Mouse (Mus musculus) kidney, adult 2 months (tissue): ENCODE measurements at regions not wholly inside any gene's neighbourhood (a gene's known extent, or its start where the extent isn't known, plus 50 kb on each side); places are given as distances from the start of the nearest gene placed in this dataset.
A peak's percentile ranks its signal among the peaks of the same experiment; 100 is the strongest.

Source experiments
- CTCF ChIP-seq: fragments of 200-500 bp; conservative IDR thresholded peaks from 2 replicates; pipeline ENCODE4 v1.5.1; 2011; ENCODE audit warnings: low read depth, mild to moderate bottlenecking, control low read depth, low read length, moderate library complexity, mixed read lengths; ENCODE audit not compliant: insufficient read depth, insufficient read length
- POLR2A ChIP-seq: fragments of 200-500 bp; IDR thresholded peaks from one replicate; pipeline ENCODE4 v1.6.1; 2011; ENCODE audit warnings: low read depth, low read length, control low read depth

DNA sequence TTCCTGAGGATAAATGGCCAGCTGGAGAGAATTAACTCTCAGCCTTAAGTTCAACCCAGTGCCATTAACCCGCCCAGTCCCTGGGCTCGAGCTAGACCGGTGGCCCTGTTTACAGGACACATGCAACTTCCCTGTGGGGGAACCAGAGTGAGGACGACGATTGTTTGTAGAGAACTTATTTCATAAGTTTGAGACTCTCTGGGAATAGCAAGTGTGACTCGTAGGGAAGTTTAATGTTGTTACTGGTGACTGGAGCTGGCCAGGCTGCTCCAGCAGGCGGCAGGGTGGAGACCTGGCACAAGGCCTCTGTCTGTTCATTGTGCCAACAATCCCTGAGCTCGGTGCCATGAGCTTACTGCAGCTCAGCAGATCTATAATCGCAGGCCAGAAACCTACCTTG, 104.3 kb upstream of the Prickle1 start:
- peak; percentile 48 for TF ChIP-seq CTCF
- no peak for TF ChIP-seq POLR2A
